Mouse (Mus musculus): ENCODE measurements around the gene Pde6h.
"Not testable (repeated sequence)": the region's sequence is repeated elsewhere in the genome, so short reads cannot be mapped to it uniquely, and the experiment has no call there.

Gene Pde6h

DNA sequence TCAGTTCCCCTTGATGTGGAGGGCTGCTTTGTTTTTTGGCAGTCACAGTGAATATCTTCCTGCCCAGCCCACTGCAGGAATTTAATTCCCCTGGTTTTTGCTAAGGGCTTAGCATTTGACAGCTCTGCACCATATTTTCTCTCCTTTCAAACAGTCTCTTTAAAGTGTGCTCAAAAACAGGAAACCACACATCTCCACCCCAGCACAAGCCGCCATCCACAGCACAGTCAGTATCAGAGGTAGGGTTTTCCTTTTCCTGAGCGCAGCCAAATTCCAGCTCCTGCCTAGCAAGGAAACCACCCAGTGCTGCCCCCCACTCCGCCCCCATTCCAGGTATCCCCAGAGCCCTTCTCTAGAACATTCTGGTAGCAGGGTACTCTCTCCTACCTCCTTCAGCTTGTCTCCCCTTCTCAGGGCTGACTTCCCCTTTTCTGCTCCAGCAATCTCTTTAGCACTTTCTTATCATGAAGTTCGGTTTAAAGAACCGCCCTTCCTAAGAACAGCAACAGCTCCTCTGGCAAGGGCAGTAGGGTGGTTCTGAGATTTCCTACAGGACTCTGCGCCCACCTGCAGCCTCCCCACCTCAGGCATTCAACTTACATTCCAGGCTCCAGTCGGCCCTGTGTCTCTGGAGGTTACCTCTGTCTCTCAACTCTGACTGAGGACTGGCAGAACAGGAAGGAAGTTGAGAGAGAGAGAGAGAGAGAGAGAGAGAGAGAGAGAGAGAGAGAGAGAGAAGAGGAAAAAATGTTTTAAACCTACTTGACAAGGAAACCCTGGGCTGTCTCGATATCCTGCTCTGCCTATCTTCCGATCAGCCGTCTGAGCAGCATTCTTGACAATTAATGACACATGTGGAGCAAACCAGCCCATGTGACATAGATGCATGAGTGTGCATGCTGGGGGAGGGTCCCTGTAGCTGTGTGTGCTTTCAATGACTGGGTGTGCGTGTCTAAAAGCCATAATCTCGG is 17.7 kb downstream of the Pde6h start, which contains the start of gene Arhgdib:
Arhgdib (minus strand) TSS at position 849 of the 971 bp plus-strand sequence.
- DNase-seq (ENCODE audit: low spot score in 2 of 2): peak; percentile 35 to 44

DNA sequence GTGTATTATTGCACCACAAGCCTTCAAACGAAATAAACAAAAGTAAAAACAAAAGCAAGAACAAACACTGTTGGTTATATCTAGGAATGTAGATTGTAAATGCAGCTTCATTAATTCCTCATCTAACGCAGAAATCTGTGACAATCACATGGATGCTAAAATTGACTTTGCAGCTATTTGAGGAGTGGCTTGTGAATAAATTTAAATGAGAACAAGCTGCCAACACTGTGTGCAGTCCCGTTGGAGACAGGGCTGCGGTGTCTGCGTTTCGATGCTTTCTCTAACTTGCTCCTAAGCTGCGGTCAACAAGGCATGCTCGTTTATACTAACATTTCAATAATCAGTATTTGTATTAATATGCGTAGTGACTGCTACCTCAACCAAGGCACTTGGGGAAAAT is 18.6 kb downstream of the Pde6h start:
- no peak for DNase-seq (ENCODE audit: low spot score in 2 of 2)

DNA sequence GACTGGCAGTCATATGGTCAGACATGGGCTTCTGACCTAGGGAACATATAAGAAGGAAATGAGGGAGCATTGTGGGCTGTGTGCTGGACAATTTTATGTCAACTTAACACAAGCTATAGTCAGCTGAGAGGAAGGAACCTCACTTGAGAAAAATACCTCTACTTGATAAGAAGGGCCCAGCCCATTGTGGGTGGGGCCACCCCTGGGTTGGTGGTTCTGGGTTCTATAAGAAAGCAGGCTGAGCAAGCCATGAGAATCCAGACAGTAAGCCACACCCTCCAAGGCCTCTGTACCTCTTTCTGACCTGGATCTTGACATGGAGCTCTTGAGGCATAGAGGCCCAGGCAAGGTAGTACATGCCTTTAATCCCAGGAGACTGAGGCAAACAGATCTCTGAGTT is 19.8 kb downstream of the Pde6h start:
- no peak for DNase-seq (ENCODE audit: low spot score in 2 of 2)

DNA sequence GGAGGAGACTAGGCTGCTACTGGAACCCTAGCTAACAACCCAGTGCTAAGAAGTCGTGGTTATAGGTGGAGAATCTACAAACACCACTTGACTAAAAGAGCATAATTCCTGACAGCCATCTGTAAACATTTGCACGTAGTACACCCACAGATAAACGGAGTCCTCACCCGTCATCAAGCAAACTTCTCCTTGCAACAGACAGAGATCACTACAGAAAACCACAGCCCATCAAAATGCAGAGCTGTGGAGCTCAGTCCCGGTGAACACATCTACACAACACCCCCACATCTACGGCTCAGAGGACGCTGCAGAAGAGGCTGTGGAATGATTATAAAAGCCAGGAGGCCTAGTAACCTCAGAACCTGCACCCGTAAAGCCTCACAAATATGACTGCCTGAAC is 20.9 kb downstream of the Pde6h start:
- DNase-seq (ENCODE audit: low spot score in 2 of 2): no peak

DNA sequence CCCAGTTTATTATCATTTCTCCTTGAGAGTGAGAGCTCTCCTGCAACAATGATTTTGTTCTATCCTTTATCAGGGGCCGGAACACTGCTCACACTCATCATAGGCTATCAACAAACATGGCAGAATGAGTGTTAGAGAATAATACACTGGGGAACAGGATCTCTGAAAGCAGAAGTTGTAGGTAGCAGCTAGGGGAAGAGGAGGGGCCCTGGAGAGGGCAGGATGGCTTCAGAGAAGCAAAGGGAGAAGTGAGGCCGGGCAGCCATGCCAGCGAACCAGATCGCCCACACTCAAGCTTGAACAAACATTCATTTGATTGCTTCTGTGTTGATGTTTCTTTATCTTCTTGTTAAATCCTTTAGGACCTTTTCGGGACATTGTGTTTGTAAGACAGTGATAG is 22.6 kb downstream of the Pde6h start:
- peak in 1 of 2 experiments; percentile 64 for DNase-seq (ENCODE audit: low spot score in 2 of 2)

DNA sequence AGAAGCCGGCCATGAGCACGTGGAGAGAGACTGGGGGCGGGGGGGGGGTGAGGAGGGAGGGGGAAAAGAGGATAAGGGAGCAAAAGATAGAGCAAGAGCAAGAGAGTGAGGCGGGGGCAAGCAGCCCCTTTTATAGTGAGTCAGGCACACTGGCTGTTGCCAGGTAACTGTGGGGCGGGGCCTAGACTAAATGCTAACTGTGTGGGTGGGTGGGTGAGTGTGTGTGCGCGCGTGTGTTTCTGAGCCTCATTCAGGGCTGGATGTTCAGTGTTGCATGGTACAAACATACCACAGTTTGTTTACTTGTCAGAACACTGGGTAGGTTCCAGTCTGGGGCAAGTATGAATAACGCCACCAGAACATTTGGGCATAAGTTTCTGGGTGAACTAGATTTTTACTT is 23.3 kb downstream of the Pde6h start:
- peak in 1 of 2 experiments; percentile 57 for DNase-seq (ENCODE audit: low spot score in 2 of 2)

DNA sequence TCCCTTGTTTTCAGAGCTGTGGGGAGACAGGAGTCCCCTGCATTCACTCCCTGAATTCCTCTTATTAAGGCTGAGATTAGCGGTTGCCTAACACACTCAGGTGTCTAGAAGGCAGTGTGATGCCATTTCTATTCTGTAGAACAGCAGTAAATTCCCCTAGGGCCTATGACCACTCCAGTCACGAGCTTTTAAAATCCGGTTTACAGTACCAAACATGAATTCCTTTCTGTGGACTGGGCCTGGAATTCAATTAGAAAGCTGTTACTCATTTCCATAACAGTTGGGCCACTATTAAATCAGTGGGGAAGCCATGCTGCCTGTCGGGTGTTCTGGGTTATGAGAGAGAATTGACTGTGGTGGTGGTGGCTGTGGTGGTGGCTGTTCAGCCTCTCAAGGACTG is 24.1 kb downstream of the Pde6h start:
- no peak for DNase-seq (ENCODE audit: low spot score in 2 of 2)

DNA sequence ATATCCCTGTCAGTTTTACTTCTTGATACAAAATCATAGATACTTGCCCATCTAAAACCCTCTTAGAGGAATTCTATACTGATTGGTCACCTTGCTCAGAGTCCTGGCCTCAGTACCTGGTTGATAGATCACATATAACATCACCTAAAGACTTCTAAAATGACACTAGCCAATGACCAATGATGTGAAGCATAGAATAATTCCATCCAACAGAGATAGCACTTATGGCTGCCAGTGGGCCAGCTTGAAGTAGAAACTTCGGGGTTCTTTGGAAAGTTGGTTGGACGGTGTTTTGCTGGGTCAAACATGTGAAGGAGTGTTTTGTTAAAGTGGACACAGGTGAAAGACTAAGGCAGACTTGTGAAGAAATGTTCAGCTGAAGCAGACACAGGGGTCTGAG is 26.5 kb downstream of the Pde6h start:
- DNase-seq (ENCODE audit: low spot score in 2 of 2): no peak

DNA sequence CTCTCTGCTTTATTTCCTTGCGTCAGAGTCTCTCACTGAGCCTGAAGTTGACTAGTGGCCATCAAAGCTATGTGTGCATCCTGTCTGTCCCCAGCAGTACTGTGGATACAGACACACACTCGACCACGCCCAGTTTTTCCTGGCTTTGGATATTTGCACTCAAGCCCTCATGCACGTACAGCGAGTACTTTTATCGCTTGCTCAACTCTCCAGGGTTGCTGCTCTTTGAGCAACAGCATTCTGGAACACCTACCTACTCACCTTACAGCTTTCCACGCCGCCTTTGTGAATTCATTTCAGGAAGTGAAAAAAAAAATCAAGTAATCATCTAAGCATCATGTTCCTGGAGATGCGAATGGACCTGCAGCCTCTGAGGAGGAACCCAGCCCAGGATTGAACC is 29.3 kb downstream of the Pde6h start:
- DNase-seq (ENCODE audit: low spot score in 2 of 2): no peak

DNA sequence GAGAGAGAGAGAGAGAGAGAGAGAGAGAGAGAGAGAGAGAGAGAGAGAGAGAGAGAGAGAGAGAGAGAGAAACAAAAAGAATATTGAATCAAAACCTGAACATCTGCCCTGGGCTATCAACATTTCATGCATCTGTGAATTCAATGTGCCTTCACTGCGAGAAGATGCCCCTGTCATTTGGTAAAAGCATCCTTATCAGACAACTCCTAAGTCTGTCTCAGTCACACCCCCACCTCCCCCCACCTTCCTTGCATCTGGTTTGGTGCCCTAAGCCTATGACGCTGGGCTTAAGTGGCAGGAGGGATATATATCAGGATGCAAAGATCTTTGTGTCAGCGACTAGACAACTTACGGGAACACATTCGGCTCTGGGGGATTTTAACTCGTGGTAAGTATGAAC is 30.6 kb downstream of the Pde6h start:
- DNase-seq (ENCODE audit: low spot score in 2 of 2): no peak

DNA sequence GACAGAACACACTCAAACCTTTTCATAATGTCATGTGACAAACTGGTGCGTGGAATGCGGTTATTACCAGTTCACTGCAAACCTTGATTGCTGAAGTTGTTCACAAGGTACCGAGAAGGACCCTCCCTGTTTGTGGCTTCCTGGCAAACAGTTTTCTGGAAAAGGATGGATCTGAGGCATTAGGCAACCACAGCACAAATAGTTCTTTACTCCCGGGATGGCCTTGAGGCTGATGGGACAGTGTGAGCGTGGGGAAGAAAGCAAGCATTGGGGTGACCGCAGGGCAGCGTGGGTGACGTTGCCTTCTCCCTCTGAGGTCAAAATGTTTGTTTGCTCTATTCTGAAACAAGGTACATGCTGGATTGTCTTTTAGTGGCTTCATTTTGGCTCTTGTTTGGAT is 31.1 kb downstream of the Pde6h start:
- DNase-seq (ENCODE audit: low spot score in 2 of 2): no peak

DNA sequence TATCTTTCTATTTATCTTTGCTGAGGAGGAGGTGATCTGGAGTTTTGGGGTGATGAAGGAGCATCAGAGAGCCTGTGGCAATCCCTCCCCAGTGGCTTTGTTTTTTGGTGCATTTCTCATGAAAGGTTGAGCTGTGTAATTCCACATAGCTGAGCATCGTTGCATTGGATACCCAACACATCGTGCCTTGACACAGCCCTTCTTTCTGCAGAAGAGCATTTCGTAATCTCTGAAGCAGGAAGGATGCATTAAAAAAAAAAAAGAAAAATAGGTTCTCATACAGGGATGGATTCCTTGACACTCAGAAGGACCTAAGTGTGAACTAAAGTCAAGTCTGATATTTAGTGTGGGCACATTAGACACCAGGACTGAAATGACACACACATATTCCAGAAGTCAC is 31.6 kb downstream of the Pde6h start:
- no peak for DNase-seq (ENCODE audit: low spot score in 2 of 2)

DNA sequence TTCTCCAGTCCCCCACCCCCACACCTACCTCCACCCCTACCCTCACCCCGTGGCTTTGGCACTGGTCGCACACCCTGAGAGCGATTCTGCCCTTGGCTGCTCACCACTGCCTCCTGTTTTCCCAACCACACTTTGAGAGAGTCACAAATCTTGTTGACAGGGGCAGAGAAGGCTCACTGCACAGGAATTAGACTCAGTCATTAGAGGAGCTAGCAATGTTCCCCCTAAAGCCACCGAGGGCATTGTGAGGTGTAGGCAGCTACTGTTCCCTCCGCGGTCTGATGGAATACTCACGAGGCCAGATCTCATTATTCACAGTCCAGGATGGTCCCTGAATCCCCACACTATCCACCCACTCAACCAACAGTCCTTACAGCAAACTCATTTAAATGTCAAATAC is 33.4 kb downstream of the Pde6h start:
- DNase-seq (ENCODE audit: low spot score in 2 of 2): no peak

DNA sequence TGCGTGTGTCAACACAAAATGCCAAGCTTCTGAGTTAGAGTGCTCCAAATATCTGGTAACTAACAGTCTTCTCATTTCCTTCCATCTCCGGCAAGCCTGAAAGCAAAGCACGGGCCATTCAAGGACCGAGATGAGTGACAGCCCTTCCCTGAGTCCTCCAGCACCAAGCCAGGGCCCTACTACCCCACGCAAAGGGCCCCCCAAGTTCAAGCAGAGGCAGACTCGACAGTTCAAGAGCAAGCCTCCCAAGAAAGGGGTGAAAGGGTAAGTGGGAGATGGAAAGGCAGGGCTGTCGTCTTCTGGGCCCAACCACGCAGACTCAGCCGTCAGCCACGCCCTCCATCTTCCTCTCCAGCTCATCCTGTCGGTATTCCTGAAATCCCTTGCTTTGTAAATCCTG is 35.5 kb downstream of the Pde6h start:
- no peak for DNase-seq (ENCODE audit: low spot score in 2 of 2)

DNA sequence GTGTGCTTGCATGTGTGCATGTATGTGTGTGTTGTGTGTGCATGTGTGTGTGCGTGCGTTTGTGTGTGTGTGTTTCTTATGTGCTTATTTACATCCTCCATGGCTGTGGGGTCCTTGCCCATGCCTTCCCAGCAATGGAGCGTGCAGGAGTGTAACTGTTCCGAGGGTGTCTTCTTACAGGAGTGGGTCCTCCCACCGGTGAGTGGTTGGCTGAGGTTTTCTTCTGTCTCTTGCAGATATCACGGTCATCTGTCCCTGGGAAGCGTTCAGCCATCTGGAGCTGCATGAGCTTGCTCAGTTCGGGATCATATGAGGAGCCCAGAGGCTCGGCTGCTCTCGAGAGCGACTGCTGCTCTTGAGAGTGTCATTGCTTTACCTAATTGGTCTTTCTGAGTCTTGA is 39.3 kb downstream of the Pde6h start:
- DNase-seq (ENCODE audit: low spot score in 2 of 2): no peak

DNA sequence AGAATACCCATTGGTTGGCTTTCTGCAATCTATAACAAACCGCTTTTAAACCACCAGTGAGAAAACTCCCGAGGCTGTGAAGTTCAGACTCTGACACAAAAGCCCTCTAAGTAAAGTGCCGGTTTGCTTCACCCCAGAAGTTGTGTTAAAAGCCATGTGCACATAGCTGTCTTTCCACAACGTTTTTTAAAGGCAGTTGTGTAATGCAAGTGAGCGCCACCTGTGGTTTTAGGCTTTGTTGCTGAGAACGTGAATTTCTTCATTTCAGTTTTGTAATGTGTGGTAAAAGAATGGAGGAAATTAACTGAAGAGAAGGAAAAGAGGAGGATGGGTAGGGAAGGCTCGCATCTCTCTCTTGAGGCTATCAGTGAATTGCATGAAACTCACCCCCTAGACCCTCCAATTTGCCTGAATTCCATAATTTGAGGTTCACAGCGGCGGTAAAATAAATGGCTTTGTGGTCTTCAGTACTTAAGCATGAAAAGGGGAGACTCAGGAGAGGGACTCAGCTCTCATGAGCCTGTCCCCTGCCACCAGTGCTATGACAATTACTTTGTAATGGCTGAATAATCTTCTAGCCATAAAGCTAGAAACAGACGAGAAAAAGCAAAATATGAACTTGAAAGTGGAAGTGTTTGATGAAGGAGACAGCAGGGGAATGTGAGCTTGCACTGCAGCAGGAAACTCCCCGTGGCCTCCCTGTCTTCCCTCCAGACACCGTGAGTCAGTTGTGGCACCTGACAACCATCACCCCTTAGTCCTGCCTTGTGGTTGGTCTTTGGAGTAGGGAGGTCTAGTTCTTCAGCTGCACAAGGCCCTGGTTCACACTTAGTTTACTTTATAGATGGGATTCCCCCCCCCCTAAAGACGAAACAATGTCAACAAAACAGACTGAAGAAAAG is 41.2 kb downstream of the Pde6h start:
- peak in 1 of 2 experiments; percentile 37 for DNase-seq (ENCODE audit: low spot score in 2 of 2)

DNA sequence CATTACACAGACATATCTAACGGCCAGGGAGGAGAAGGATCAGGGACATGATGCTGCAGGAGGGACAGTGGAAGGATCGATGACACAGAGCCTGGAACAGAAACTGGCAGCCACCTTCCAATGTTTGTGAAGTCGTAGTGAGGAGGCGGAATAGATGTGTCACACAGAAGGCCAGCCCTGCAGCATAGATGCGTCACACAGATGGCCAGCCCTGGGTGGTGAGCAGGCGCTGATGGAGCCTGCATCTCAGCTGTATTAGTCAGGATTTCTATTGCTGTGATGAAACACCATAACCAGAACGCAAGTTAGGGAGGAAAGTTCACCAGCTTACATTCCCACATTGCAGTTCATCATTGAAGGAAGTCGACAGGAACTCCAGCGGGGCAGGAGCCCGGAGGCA is 42.3 kb downstream of the Pde6h start:
- no peak for DNase-seq (ENCODE audit: low spot score in 2 of 2)

DNA sequence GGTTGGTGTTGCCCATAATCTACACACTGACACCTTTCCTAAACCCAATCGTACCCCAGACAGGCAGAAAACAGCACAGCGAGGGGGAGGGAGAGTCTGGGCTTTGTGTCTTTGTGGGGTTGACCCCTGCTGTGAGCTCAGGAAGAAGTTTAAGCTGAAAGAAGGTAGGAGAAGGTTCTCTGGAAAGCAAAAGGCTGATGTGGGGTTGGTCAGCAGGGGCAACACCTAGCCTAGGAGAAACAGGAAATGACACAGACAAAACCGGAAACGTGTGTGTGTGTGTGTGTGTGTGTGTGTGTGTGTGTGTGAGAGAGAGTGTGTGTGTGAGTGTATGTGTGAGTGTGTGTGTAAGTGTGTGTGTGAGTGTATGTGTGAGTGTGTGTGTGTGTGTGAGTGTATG is 43.8 kb downstream of the Pde6h start:
- DNase-seq (ENCODE audit: low spot score in 2 of 2): no peak

DNA sequence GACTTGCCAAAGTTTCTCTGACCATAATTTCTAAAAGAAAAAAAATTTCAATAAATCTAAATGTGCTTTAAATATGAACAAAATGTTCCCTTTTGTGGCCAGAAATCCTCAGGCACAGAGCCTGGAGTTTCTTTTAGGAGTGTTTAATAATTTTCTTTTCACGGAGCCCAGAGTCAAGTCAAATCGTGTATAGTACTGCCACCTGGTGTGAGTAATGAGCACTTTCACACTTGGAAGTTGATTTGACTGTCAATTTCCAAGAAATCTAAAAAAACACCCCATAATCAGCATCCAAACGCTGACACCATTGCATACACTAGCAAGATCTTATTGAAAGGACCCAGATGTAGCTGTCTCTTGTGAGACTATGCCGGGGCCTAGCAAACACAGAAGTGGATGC is 45.2 kb downstream of the Pde6h start:
- DNase-seq (ENCODE audit: low spot score in 2 of 2): not testable (repeated sequence)

DNA sequence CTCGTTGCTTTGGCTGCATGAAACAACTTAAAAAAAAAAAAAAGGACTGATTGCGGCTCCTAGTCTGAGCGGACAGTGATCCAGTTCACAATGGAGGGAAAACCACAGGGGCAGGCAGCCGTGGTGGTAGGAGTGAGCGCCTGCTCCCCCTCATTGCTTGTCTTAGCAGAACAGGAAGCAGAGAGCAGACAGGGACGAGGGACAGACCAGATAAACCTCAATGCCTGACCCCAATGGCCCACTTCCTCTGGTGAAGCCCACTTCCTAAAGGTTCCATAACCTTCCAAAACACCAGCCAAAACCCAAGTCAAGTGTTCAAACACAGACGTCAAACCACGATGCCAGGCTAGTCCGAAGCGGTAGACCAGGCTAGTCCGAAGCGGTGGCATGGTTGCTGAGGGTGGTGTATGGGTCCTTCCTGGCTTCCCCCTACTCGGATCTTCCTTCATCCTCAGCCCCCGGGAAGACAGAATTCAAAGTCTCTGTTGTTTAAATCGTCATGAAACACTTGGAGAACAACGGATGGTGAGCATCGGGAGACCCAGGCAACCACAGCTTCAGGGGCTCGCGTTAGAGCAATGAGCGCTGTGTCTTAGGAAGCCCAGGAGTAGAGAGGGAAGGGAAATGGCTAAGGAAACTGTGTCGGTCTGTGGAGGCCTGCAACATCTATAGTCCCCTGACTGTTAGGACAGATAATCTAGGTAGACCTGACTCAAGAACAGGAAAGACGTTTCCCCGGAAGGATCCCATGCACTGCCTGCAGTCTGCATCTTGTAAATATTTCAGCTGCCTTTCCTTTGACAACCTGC is 55.8 kb downstream of the Pde6h start:
- peak in 1 of 2 experiments; percentile 12 for DNase-seq (ENCODE audit: low spot score in 2 of 2)

DNA sequence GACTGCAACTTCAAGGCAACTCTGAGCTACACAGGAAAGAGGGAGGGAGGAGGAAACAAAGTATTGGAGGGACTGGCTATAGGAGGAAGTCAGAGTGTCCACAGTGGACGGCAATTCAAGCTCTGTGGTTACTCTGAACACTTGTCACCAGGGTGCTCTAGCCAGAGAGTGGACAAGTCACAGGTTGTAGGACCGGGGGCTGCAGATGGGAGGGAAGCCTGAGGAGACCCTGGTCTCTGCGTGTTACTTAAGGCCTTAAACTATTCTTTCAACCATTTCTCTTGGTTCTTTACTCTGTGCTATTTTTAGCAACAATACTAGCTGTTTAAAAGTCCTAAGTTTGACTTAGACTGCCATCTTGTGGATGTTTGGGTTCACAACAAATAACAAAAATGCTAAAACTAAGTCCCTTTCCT is 56.7 kb downstream of the Pde6h start:
- peak; percentile 11 to 17 for DNase-seq (ENCODE audit: low spot score in 2 of 2)

DNA sequence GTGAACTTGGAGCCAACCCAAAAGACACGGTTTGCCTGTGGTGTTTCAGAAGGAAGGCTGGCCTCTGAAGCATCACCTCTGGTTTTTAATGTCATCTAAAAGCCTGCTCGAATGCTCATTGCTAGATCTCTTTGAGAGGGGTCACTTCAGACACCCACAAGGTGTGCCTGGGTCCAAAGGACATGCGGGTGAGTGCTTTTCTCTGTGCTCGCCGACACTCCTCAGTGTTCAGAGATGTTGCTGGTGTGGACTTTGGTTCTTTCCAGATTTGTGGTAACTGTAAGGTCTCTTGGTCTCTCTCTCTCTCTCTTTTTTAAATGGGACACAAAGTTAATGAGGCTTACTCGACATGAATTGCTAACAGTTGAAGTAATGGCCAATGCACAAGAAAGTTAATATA is 58.9 kb downstream of the Pde6h start:
- DNase-seq (ENCODE audit: low spot score in 2 of 2): no peak

All from spleen, postnatal 10 days (tissue).